Mouse (Mus musculus) CH12.LX (cell line): ENCODE results near the gene Dedd. TPM values are rescaled to one million over a fixed set of nuclear protein-coding genes. Genes with fewer than 3 reads are reported as not detected.

Experiments
- DNase-seq: peaks from one replicate; pipeline ENCODE4 v3.0.0-alpha.2; 2013; ENCODE audit errors: extremely low read depth
- H3K27ac ChIP-seq: 2 replicates; pipeline ENCODE4 v1.5.1; 2012; ENCODE audit warnings: low read depth, mild to moderate bottlenecking, control low read depth, moderate library complexity; ENCODE audit not compliant: insufficient read depth
- H3K27me3 ChIP-seq: replicated peaks from 2 replicates; pipeline ENCODE3; 2012; ENCODE audit warnings: inconsistent platforms
- H3K36me3 ChIP-seq, 2 experiments: replicated peaks in 1 of 2; 2 replicates each; pipeline versions ENCODE3 to v1.6.1; 2012; ENCODE audit warnings: inconsistent platforms in 1 of 2, low read length in 1 of 2, mild to moderate bottlenecking in 1 of 2, mixed read lengths in 1 of 2, moderate library complexity in 1 of 2; ENCODE audit not compliant: control insufficient read depth in 1 of 2, insufficient read depth in 1 of 2
- H3K4me1 ChIP-seq, 2 experiments: 2 replicates each; pipeline ENCODE4 v1.6.1; 2012; ENCODE audit warnings: inconsistent platforms in 1 of 2, moderate library complexity in 1 of 2; ENCODE audit not compliant: insufficient read depth in 2 of 2, control insufficient read depth in 1 of 2
- H3K4me2 ChIP-seq: 2 replicates; pipeline ENCODE4 v1.6.1; 2012; ENCODE audit warnings: low read depth, mild to moderate bottlenecking, control low read depth; ENCODE audit not compliant: poor library complexity, insufficient read depth, severe bottlenecking
- H3K4me3 ChIP-seq, 3 experiments: fragments of 150-350 bp in 1 of 3; sonication (generic) in 1 of 3; replicated peaks in 1 of 3; 2 replicates each; pipeline versions ENCODE3 to v1.5.1; 2011 to 2012; ENCODE audit warnings: low read depth in 2 of 3, low read length in 2 of 3, mild to moderate bottlenecking in 2 of 3, moderate library complexity in 2 of 3, control low read depth in 1 of 3, improper control_type of control experiment in 1 of 3, inconsistent platforms in 1 of 3, mixed read lengths in 1 of 3; ENCODE audit not compliant: poor library complexity in 1 of 3
- H3K79me2 ChIP-seq: replicated peaks from 2 replicates; pipeline ENCODE4 v1.6.1; 2012; ENCODE audit warnings: mild to moderate bottlenecking, moderate library complexity; ENCODE audit not compliant: control insufficient read depth, poor library complexity, insufficient read depth, severe bottlenecking; ENCODE audit errors: extremely low read depth
- H3K9ac ChIP-seq: 2 replicates; pipeline ENCODE4 v1.6.1; 2012; ENCODE audit warnings: low read depth, mild to moderate bottlenecking, control low read depth, moderate library complexity; ENCODE audit not compliant: insufficient read depth
- H3K9me3 ChIP-seq: replicated peaks from 2 replicates; pipeline ENCODE3; 2012; ENCODE audit warnings: low read length, inconsistent platforms, mixed read lengths
- CHD1 ChIP-seq: IDR thresholded peaks from 2 replicates; pipeline ENCODE4 v1.6.1; 2012; ENCODE audit warnings: low read depth, low read length, improper control_type of control experiment, inconsistent platforms
- CTCF ChIP-seq, 2 experiments: IDR thresholded peaks in 1 of 2; conservative IDR thresholded peaks in 1 of 2; 2 replicates each; pipeline ENCODE4 v1.5.1; 2011 to 2012; ENCODE audit warnings: low read depth in 2 of 2, low read length in 2 of 2, improper control_type of control experiment in 1 of 2, inconsistent platforms in 1 of 2, mild to moderate bottlenecking in 1 of 2, moderate library complexity in 1 of 2
- EP300 ChIP-seq: IDR thresholded peaks from 2 replicates; pipeline ENCODE4 v1.6.1; 2011; ENCODE audit warnings: low read length, improper control_type of control experiment
- HCFC1 ChIP-seq: IDR thresholded peaks from 2 replicates; pipeline ENCODE4 v1.6.1; 2012; ENCODE audit warnings: low read depth, mild to moderate bottlenecking, inconsistent platforms, low read length, improper control_type of control experiment
- JUN ChIP-seq: IDR thresholded peaks from 2 replicates; pipeline ENCODE4 v1.6.1; 2011; ENCODE audit warnings: low read depth, mild to moderate bottlenecking, low read length, improper control_type of control experiment, moderate library complexity; ENCODE audit not compliant: insufficient read depth
- MAFK ChIP-seq: IDR thresholded peaks from 2 replicates; pipeline ENCODE4 v1.6.1; 2011; ENCODE audit warnings: low read length, improper control_type of control experiment; ENCODE audit not compliant: insufficient replicate concordance
- MAX ChIP-seq: IDR thresholded peaks from 2 replicates; pipeline ENCODE4 v1.6.1; 2011; ENCODE audit warnings: low read length, improper control_type of control experiment
- MAZ ChIP-seq: IDR thresholded peaks from 2 replicates; pipeline ENCODE4 v1.6.1; 2012; ENCODE audit warnings: low read depth, mild to moderate bottlenecking, inconsistent platforms, low read length, improper control_type of control experiment, moderate library complexity
- MEF2A ChIP-seq: IDR thresholded peaks from 2 replicates; pipeline ENCODE4 v1.6.1; 2014; ENCODE audit warnings: low read depth, mild to moderate bottlenecking, inconsistent platforms, low read length, improper control_type of control experiment, borderline replicate concordance
- MXI1 ChIP-seq: IDR thresholded peaks from 2 replicates; pipeline ENCODE4 v1.6.1; 2011; ENCODE audit warnings: mild to moderate bottlenecking, low read depth, low read length, improper control_type of control experiment
- NRF1 ChIP-seq: IDR thresholded peaks from 2 replicates; pipeline ENCODE4 v1.6.1; 2014; ENCODE audit warnings: low read depth, mild to moderate bottlenecking, inconsistent platforms, low read length, improper control_type of control experiment, moderate library complexity
- PAX5 ChIP-seq: IDR thresholded peaks from 2 replicates; pipeline ENCODE4 v1.6.1; 2012; ENCODE audit warnings: low read length, inconsistent platforms, mixed read lengths
- RAD21 ChIP-seq: IDR thresholded peaks from 2 replicates; pipeline ENCODE4 v1.6.1; 2011; ENCODE audit warnings: low read depth, mild to moderate bottlenecking, low read length, improper control_type of control experiment, moderate library complexity
- SMC3 ChIP-seq: IDR thresholded peaks from 2 replicates; pipeline ENCODE4 v1.6.1; 2011; ENCODE audit warnings: low read depth, low read length, improper control_type of control experiment
- TCF12 ChIP-seq: IDR thresholded peaks from 2 replicates; pipeline ENCODE4 v1.6.1; 2014; ENCODE audit warnings: low read depth, mild to moderate bottlenecking, inconsistent platforms, low read length, improper control_type of control experiment
- USF1 ChIP-seq: IDR thresholded peaks from 2 replicates; pipeline ENCODE4 v1.6.1; 2014; ENCODE audit warnings: low read depth, mild to moderate bottlenecking, inconsistent platforms, low read length, improper control_type of control experiment
- ZC3H11A ChIP-seq: IDR thresholded peaks from 2 replicates; pipeline ENCODE4 v1.6.1; 2012; ENCODE audit warnings: low read depth, mild to moderate bottlenecking, inconsistent platforms, low read length, improper control_type of control experiment
- ZKSCAN1 ChIP-seq: IDR thresholded peaks from 2 replicates; pipeline ENCODE4 v1.6.1; 2012; ENCODE audit warnings: low read depth, inconsistent platforms, low read length, improper control_type of control experiment, borderline replicate concordance
- ZMIZ1 ChIP-seq: IDR thresholded peaks from 2 replicates; pipeline ENCODE4 v1.6.1; 2012; ENCODE audit warnings: low read depth, mild to moderate bottlenecking, inconsistent platforms, low read length, improper control_type of control experiment
- dilution Hi-C: fragments of 300-500 bp; cut with MboI; formaldehyde crosslinking; loops from 2 replicates; pipeline ENCODE4 v1.14.3; 2020; ENCODE audit warnings: low sequenced_read_pairs; ENCODE audit not compliant: extremely low pct_unique_long_range_greater_than_20kb, extremely low pct_ligation_motif_present
- in situ Hi-C: fragments of 300-500 bp; cut with MboI; formaldehyde crosslinking; loops from 3 replicates; pipeline ENCODE4 v1.14.3; 2019; ENCODE audit warnings: low sequenced_read_pairs, low pct_ligation_motif_present, low pct_unique_long_range_greater_than_20kb, mixed read lengths
- polyA plus RNA-seq: library from polyadenylated mRNA; unstranded; fragments of >175 nt; gene quantifications from 2 replicates; pipeline ENCODE4 v1.2.1, GENCODE M21; 2012; ENCODE audit warnings: low read depth; ENCODE audit not compliant: insufficient read length
- total RNA-seq, 2 experiments: library from RNA; depleted of rRNA; stranded (reverse); fragments of 300-350 nt in 1 of 2; fragments of >200 nt in 1 of 2; gene quantifications; 2 replicates each; pipeline ENCODE4 v1.2.3; 2012 to 2014

Gene Dedd
- total and polyA plus RNA-seq, 3 experiments: 14.5 to 34.5 (median 21.5) TPM

- in situ Hi-C loops: no loop called here
- dilution Hi-C loops: no loop called here
- peaks cover 11 to 36% of the 10 kb centered on the region in 2 experiments for H3K4me1 ChIP-seq
Observed at GRCm38 (mm10) chr1:171378298-171378697, 49.4 kb downstream of the Dedd start.

GRCm38 (mm10) chr1:171379935-171380599 is 51.1 kb downstream of the Dedd start:
- H3K9ac ChIP-seq: no peak overlapping the region
- H3K4me1 ChIP-seq: peaks cover 26 to 52% of the 10 kb centered on the region in 2 experiments
- peak overlapping the region; percentile 12 to 52 (median 23) for H3K4me3 ChIP-seq
- H3K36me3 ChIP-seq: no peaks in the 10 kb centered on the region
- H3K79me2 ChIP-seq: no peaks in the 10 kb centered on the region
- H3K27ac ChIP-seq: no peak overlapping the region
- in situ Hi-C loops: no loop called here
- peaks cover 9% of the 10 kb centered on the region for H3K27me3 ChIP-seq
- H3K4me2 ChIP-seq: peak overlapping the region; percentile 80
- TF ChIP-seq CTCF (conservative IDR thresholded peaks at IDR 0.05 in 1 of 2, IDR thresholded peaks at IDR 0.05 in 1 of 2; ENCODE audit: low read depth in 2 of 2, low read length in 2 of 2) (peak; percentile 25 to 85; a peak in 2 of 4 replicates), CHD1 (no peak), ZKSCAN1 (no peak), NRF1 (no peak), PAX5 (no peak), TCF12 (no peak), MEF2A (no peak), MAX (no peak), ZMIZ1 (no peak), ZC3H11A (no peak), JUN (no peak), HCFC1 (no peak), MAFK (peak; percentile 62; the same call in 1 of the 2 replicates), MXI1 (no peak), RAD21 (peak; percentile 45), MAZ (0 out of 2 replicates have a peak, but pooled peaks have one; percentile 37), USF1 (no peak), SMC3 (peak; percentile 68), EP300 (no peak)
- TF ChIP-seq, all 38 proteins: peak for 5
- dilution Hi-C loops: no loop called here
- no peaks in the 10 kb centered on the region for H3K9me3 ChIP-seq
- DNase-seq: peak; percentile 80

More at GRCm38 (mm10) chr1:171378298-171378697, 49.4 kb downstream of the Dedd start:
- Histone ChIP-seq H3K27me3 (peaks cover 9% of the 10 kb centered on the region), H3K27ac (no peak overlapping the region), H3K9ac (no peak overlapping the region), H3K79me2 (no peaks in the 10 kb centered on the region), H3K9me3 (no peaks in the 10 kb centered on the region), H3K4me3 (no peak overlapping the region), H3K36me3 (no peaks in the 10 kb centered on the region), H3K4me2 (no peak overlapping the region)
- no peak for TF ChIP-seq EP300
- TF ChIP-seq ZC3H11A: no peak
- no peak for TF ChIP-seq ZMIZ1
- no peak for TF ChIP-seq SMC3
- TF ChIP-seq CHD1: no peak
- DNase-seq: no peak
